Mouse (Mus musculus) neural tube, embryonic 15.5 days (tissue): Measurements from ENCODE around the gene Faf2. TPM values are rescaled to one million over a fixed set of nuclear protein-coding genes. Genes with fewer than 3 reads are reported as not detected.
A peak's percentile ranks its signal among the peaks of the same experiment; 100 is the strongest.

Experiments
- ATAC-seq: fragments of 200-750 bp; cut with Nextera tagmentation; 2 replicates; pipeline ENCODE4 v1.8.0; 2017; ENCODE audit warnings: mild to moderate bottlenecking, moderate TSS enrichment, moderate library complexity; ENCODE audit not compliant: low FRiP score
- H3K27ac ChIP-seq: fragments of 300-500 bp; sonication (generic); replicated peaks from 2 replicates; pipeline ENCODE4 v1.5.1; 2015; ENCODE audit warnings: mild to moderate bottlenecking, inconsistent platforms
- H3K27me3 ChIP-seq: fragments of 300-500 bp; sonication (generic); replicated peaks from 2 replicates; pipeline ENCODE4 v1.6.1; 2015; ENCODE audit warnings: inconsistent platforms
- H3K36me3 ChIP-seq: fragments of 300-500 bp; sonication (generic); 2 replicates; pipeline ENCODE4 v1.6.1; 2015; ENCODE audit warnings: inconsistent platforms
- H3K4me1 ChIP-seq: fragments of 300-500 bp; sonication (generic); 2 replicates; pipeline ENCODE4 v1.6.1; 2015; ENCODE audit warnings: inconsistent platforms
- H3K4me2 ChIP-seq: fragments of 300-500 bp; sonication (generic); 2 replicates; pipeline ENCODE4 v1.6.1; 2015; ENCODE audit warnings: inconsistent platforms, mild to moderate bottlenecking, moderate library complexity
- H3K4me3 ChIP-seq: fragments of 300-500 bp; sonication (generic); replicated peaks from 2 replicates; pipeline ENCODE4 v1.5.1; 2015; ENCODE audit warnings: mild to moderate bottlenecking, inconsistent platforms
- H3K9ac ChIP-seq: fragments of 300-500 bp; sonication (generic); replicated peaks from 2 replicates; pipeline ENCODE4 v1.6.1; 2015; ENCODE audit warnings: mild to moderate bottlenecking, inconsistent platforms
- H3K9me3 ChIP-seq: fragments of 300-500 bp; sonication (generic); replicated peaks from 2 replicates; pipeline ENCODE4 v1.6.1; 2016; ENCODE audit warnings: inconsistent platforms
- WGBS: fragments of 180-500 bp; shearing (Covaris S2); methylation state at CpG from one replicate; pipeline ENCODE4 v1.1.7; 2015; ENCODE audit warnings: mixed read lengths; 5-methylcytosine and 5-hydroxymethylcytosine counted together
- polyA plus RNA-seq: library from polyadenylated mRNA; unstranded; fragments of >200 nt; fragmentation: Nextera tagmentation; extraction: Ambion mirVana; gene quantifications from 2 replicates; pipeline ENCODE4 v1.2.1, GENCODE M21; 2015

Gene Faf2
- polyA plus RNA-seq, 1 experiment from 2014 or later, result 58.1 TPM

DNA sequence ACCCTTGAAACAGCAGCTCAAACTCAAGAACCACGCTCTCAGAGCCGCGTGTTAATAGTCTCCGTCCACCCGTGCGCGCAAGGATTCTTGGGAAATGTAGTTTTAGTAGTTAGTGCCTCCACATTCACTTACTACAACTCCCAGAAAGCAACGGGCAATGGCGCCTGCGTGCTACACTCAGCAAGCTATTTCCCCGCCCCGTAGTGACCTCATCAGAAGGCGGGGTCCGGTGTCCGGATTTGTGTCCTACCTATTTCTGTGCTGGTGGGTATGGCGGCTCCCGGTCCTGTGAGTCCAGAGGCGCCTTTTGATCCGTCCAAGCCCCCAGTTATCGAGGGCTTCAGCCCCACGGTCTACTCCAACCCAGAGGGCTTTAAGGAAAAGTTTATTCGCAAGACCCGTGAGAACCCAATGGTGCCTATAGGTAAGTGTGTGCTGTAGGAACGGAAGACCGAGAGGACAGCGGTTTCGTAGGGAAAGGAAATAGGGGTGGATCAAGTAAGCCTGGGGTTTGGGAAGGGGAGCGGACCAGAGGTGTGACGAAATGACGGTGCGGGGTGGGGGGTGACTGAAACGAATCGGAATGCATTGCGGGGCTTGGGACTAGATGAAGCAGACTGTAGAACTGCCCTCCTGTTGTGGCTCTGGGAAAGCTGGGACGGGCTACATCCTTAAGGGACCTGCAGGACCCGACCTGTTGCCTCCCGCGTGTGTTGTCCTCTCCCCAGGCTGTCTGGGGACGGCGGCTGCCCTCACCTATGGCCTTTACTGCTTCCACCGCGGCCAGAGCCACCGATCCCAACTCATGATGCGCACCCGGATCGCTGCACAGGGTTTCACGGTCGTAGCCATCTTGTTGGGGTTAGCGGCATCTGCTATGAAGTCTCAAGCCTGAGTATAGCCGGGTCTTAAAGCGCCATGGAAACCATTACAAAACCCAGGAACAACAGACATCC is 31.3 kb upstream of the Faf2 start, which contains the start of the genes Nop16 and Higd2a:
TSS of gene Nop16 (minus strand) at position 95 of the 956 bp plus-strand sequence.
TSS of gene Higd2a (plus strand) at position 212 of the 956 bp plus-strand sequence.
- H3K27ac ChIP-seq, result peak within 1 kb of the TSS; percentile 97
- H3K9ac ChIP-seq, result peak within 1 kb of the TSS; percentile 98
- no peaks in the 10 kb centered on the region for H3K9me3 ChIP-seq
- WGBS, result under 1% methylated on average over 51 of the region's 51 CpGs
- peak; percentile 96 for ATAC-seq
- peak within 1 kb of the TSS; percentile 80 for H3K4me2 ChIP-seq
- peak within 1 kb of the TSS; percentile 94 for H3K4me3 ChIP-seq
- peaks cover 24% of the 10 kb centered on the region for H3K36me3 ChIP-seq
- peaks cover 40% of the 10 kb centered on the region for H3K4me1 ChIP-seq
- no peaks in the 10 kb centered on the region for H3K27me3 ChIP-seq

DNA sequence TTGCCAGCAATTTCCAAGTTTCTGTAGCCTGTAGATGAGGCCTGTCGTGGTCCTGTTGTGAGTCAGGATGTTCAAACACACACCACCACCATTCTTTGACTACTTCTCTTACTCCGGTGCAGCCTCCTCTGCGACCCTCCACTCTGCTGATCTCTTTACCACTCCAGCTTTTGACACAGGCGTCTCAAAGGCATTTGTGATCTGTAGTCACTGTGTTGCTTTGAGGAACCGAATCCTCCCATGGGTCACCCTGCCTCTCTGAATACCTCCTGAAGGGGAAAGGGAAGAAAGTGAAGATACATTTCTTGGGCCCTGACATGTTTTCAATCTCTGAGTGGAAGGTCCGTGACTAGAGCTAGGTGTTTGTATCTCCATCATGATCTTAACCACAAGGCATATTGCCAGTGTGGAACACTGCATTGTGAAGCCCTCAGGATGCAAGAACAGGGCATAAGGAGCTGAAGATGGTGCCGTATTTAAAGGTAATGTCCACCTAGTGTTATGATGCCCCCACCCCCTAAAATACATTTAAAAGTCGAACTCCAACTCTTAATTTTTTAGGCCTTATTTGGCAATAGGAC is 29.7 kb upstream of the Faf2 start:
- H3K9me3 ChIP-seq, result no peaks in the 10 kb centered on the region
- peak overlapping the region; percentile 80 for H3K4me2 ChIP-seq
- peaks cover 47% of the 10 kb centered on the region for H3K4me1 ChIP-seq
- peak overlapping the region; percentile 94; the same call in 1 of the 2 replicates for H3K4me3 ChIP-seq
- no peak for ATAC-seq
- WGBS, result 92% methylated on average over 8 of the region's 8 CpGs
- H3K27me3 ChIP-seq, result no peaks in the 10 kb centered on the region
- no peak overlapping the region for H3K9ac ChIP-seq
- no peak overlapping the region for H3K27ac ChIP-seq
- peaks cover 26% of the 10 kb centered on the region for H3K36me3 ChIP-seq

DNA sequence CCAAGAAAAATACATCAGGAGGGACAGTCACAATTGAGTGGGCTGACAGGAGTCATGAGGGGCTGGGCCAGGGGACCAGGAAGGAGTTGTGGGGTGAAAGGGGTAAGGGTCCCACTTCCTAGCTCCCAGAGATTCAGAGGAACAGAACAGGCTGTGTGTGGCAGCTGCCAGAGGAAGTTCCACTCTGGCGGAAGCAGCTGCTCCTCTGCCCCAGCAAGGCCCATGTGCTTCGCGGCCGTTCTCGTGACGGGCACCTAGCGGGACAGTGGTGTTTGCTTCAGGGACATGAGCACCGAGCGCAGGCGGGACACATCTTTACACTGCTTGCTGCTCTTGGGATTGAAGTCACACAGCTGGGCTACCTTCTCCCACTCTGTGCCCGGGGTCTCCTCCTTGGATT is 28.0 kb upstream of the Faf2 start:
- WGBS, result 89% methylated on average over 11 of the region's 11 CpGs
- H3K9me3 ChIP-seq, result no peaks in the 10 kb centered on the region

DNA sequence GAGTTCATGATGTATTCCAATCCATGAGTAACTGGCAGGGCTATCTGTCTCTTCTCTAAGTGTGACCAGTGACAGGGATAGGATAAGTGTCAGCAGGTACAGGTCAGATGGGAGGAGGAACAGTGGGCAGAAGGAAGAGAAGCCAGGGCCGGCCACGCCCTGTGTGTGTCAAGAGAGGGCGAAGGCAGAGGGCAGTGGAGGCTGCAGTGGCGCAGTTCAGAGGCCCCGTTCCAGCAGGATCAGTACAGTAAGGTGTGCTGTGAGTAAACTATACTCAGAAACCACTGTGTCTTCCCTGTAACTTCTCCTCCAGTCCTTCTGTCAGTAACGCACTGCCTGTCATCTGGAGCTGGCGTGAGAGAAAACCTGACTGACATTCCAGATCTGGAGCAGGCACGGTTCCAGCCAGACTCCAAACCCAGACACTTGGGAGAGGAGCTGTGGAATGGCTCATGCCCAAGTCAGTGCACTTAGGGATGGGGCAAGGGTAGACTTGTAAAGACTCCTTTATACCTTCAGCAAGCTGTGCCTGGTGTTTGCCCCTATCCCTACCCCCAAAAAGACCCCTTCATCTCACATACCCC is 25.4 kb upstream of the Faf2 start:
- no peak overlapping the region for H3K27ac ChIP-seq
- no peak overlapping the region for H3K9ac ChIP-seq
- no peak for ATAC-seq
- H3K4me1 ChIP-seq, result peaks cover 29% of the 10 kb centered on the region
- no peaks in the 10 kb centered on the region for H3K9me3 ChIP-seq
- H3K27me3 ChIP-seq, result no peaks in the 10 kb centered on the region
- H3K36me3 ChIP-seq, result peaks cover 67% of the 10 kb centered on the region
- 84% methylated on average over 8 of the region's 8 CpGs for WGBS
- H3K4me3 ChIP-seq, result no peak overlapping the region
- H3K4me2 ChIP-seq, result no peak overlapping the region

More for the DNA sequence above, 28.0 kb upstream of the Faf2 start:
- no peak overlapping the region for H3K4me3 ChIP-seq
- no peak for ATAC-seq
- H3K4me2 ChIP-seq, result no peak overlapping the region
- no peak overlapping the region for H3K9ac ChIP-seq
- H3K27ac ChIP-seq, result no peak overlapping the region
- H3K36me3 ChIP-seq, result peaks cover 44% of the 10 kb centered on the region
- peaks cover 43% of the 10 kb centered on the region for H3K4me1 ChIP-seq
- no peaks in the 10 kb centered on the region for H3K27me3 ChIP-seq

DNA sequence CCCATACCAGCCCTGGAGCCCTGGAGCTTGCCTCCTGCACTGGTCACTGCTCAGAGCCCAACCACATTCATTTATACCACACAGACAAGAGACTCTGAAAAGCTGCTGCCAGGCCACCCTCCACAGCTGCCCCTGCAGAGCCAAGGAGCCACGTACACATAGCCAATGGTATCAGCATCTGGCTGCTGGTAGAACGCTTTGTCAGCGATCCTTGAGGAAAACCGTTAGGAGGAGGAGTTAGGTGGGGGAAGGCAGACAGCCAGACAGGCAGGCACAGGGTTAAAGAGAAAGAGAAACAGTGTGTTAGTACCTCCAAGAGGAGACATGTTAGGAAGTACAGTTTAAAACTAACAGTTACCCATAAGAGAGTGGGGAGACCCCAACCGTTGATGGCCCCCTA is 24.7 kb upstream of the Faf2 start:
- no peak for ATAC-seq
- no peak overlapping the region; the same call in 1 of the 2 replicates for H3K27ac ChIP-seq
- H3K36me3 ChIP-seq, result peaks cover 67% of the 10 kb centered on the region
- H3K4me3 ChIP-seq, result no peak overlapping the region
- H3K9ac ChIP-seq, result no peak overlapping the region
- H3K4me2 ChIP-seq, result no peak overlapping the region
- peaks cover 22% of the 10 kb centered on the region for H3K4me1 ChIP-seq
- no peaks in the 10 kb centered on the region for H3K9me3 ChIP-seq
- no peaks in the 10 kb centered on the region for H3K27me3 ChIP-seq
- 70% methylated on average over 5 of the region's 5 CpGs for WGBS

DNA sequence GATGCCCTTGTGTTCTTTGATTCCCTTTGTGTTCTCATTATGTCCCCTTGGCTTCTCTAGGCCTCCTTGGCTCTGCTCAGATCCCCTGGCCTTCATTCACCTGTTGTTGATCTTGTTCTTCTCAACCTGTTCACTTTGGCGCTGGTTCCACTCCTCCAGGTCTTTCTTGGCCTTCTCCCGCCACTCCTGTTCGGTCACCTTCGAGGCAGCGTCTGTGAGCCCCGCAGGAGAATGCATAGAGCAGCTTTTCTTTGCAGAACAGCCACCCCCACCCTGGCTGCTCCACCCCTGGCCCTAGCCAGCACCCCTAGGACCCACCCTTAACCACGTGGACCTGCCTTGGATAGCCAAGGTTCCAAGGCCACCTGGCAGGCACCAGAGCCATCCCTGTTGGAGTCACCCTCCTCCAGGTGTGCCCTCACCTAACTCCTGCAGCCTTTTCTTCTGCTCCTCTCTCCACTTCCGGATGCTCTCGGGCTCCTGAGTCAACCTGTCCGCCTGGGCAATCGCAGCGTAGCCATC is 22.9 kb upstream of the Faf2 start:
- H3K27me3 ChIP-seq, result no peaks in the 10 kb centered on the region
- H3K9ac ChIP-seq, result no peak overlapping the region
- H3K4me3 ChIP-seq, result no peak overlapping the region
- H3K4me1 ChIP-seq, result peaks cover 15% of the 10 kb centered on the region
- no peak for ATAC-seq
- H3K9me3 ChIP-seq, result no peaks in the 10 kb centered on the region
- H3K27ac ChIP-seq, result no peak overlapping the region
- H3K4me2 ChIP-seq, result no peak overlapping the region
- peaks cover 67% of the 10 kb centered on the region for H3K36me3 ChIP-seq
- 94% methylated on average over 12 of the region's 12 CpGs for WGBS

DNA sequence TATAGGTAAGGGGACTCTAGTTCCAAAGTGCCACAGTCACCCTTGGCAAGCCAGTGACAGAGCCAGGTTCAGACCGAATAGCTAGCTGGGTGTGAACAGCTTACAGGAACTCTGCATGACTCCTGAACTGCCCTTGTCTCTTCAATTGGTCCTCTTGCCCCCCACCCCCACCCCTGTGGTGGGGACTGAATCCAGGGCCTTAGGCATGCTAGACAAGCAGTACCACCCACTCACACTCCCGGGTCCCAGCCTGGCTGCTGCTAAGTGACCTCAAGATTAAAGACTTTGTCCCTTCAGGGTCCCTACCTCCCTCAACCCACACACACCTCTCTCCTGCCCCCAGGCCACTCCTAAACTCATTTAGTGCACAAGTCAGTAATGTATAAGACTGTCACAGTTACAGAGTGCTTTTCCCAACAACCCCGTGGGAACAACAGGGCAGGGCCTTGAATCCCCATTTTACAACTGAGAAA is 18.9 kb upstream of the Faf2 start:
- 17% methylated on average over 3 of the region's 3 CpGs for WGBS
- Histone ChIP-seq H3K4me3 (no peak overlapping the region), H3K4me1 (peaks cover 17% of the 10 kb centered on the region), H3K36me3 (peaks cover 63% of the 10 kb centered on the region), H3K9me3 (no peaks in the 10 kb centered on the region), H3K4me2 (no peak overlapping the region), H3K9ac (no peak overlapping the region), H3K27me3 (no peaks in the 10 kb centered on the region), H3K27ac (no peak overlapping the region)
- ATAC-seq, result no peak

DNA sequence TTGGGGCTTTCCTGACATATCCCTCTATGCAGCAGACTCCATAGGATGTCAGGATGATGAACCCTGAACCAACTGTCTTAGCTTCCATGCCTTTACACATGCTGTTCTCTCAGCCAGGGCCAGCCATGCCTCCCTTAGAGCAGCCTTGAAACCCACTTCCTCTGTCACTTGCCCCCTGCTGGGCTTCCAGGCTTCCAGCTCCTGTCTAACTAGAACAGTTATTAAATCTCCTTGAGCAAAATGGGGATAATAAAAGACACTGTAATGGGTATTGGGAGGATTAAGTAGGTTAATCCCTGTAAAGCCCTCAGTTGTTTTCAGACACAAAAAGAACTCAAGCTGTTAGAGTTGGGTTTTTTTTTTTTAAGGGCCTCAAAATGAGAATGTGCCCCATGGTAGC is 18.1 kb upstream of the Faf2 start:
- Histone ChIP-seq H3K4me3 (no peak overlapping the region), H3K4me1 (peaks cover 23% of the 10 kb centered on the region), H3K27me3 (no peaks in the 10 kb centered on the region), H3K4me2 (no peak overlapping the region), H3K27ac (no peak overlapping the region), H3K9ac (no peak overlapping the region), H3K9me3 (no peaks in the 10 kb centered on the region), H3K36me3 (peaks cover 55% of the 10 kb centered on the region)
- no peak for ATAC-seq

DNA sequence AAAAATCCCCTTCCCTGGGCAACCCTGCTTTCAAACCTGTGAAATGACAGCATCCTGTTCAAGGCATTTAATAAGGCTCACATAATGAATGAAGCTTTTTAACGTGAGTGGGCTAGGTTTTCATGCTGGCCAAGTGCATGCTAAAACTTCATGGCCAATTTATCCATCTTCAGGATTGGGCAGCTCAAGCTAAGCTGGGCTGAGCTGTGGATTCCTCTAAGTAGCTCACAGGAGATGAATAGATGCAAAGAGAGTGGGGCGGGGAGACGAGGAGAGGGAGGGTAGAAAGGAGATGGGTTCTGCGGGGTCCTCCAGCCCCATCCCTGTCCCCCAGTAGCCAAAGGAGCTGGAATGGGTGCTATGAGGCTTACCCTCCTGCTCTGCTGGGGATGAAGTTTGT is 17.4 kb upstream of the Faf2 start:
- Histone ChIP-seq H3K9ac (no peak overlapping the region), H3K27me3 (no peaks in the 10 kb centered on the region), H3K27ac (no peak overlapping the region), H3K4me2 (no peak overlapping the region), H3K9me3 (no peaks in the 10 kb centered on the region), H3K36me3 (peaks cover 48% of the 10 kb centered on the region), H3K4me1 (peaks cover 30% of the 10 kb centered on the region), H3K4me3 (no peak overlapping the region)
- no peak for ATAC-seq
- 61% methylated on average over 4 of the region's 4 CpGs for WGBS

DNA sequence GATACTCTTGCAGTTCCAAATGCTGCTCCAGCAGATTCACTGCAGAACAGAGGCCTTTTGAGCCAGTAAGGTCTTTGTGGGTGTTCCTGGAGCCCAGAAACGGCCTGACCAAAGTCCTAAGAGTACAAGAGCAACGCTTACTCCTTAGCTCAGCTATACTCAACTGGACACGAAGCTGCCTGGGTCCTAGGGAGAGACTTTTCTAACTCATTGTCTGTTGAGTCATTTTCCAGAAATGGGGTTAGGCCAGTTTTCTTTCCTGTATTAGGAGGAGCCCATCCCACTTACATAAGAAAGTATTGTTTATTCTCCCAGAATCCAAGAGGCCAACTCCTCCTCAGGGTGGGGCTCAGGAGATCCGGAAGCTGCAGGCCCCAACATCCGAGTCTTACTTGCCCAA is 16.2 kb upstream of the Faf2 start:
- Histone ChIP-seq H3K4me3 (no peak overlapping the region), H3K36me3 (peaks cover 37% of the 10 kb centered on the region), H3K4me1 (peaks cover 42% of the 10 kb centered on the region), H3K27me3 (no peaks in the 10 kb centered on the region), H3K9ac (no peak overlapping the region), H3K4me2 (no peak overlapping the region), H3K27ac (no peak overlapping the region), H3K9me3 (no peaks in the 10 kb centered on the region)
- WGBS, result 79% methylated on average over 5 of the region's 5 CpGs
- ATAC-seq, result no peak

DNA sequence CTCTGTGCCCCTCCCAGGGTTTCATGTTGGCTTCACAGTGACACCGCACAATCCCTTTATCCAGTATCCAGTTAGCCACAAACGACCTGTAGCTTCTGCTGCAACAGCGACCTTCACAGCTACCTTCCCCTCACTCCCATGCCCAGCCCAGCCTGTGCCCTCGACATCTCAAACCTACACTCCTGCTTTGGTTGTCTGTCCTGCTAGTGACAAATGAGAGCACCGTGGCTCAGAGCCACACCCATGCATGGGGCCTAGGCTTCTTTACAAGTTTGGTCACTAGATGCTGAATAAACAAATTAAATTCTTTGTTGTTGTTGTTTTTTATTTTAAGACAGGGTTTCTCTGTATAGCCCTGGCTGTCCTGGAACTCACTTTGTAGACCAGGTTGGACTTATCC is 14.4 kb upstream of the Faf2 start:
- no peak overlapping the region for H3K9ac ChIP-seq
- no peak for ATAC-seq
- H3K4me1 ChIP-seq, result peaks cover 46% of the 10 kb centered on the region
- no peak overlapping the region for H3K4me2 ChIP-seq
- no peaks in the 10 kb centered on the region for H3K9me3 ChIP-seq
- no peak overlapping the region for H3K27ac ChIP-seq
- WGBS, result 75% methylated on average over 5 of the region's 5 CpGs
- H3K27me3 ChIP-seq, result no peaks in the 10 kb centered on the region
- no peak overlapping the region for H3K4me3 ChIP-seq
- H3K36me3 ChIP-seq, result peaks cover 29% of the 10 kb centered on the region
